Mouse (Mus musculus): Measurements from ENCODE around the gene Cdkl3. TPM values are rescaled to one million over a fixed set of nuclear protein-coding genes. Genes with fewer than 3 reads are reported as not detected.
A peak's percentile ranks its signal among the peaks of the same experiment; 100 is the strongest.

Cdkl3 gene
- polyA plus RNA-seq, 1 experiment from 2014 or later: 0.78 TPM

- H3K4me1 ChIP-seq (replicated peaks): peaks cover 22% of the 10 kb centered on the region
- 82% methylated on average over 2 of the region's 2 CpGs for WGBS (ENCODE audit: insufficient replicate concordance)
- H3K4me2 ChIP-seq: no peak overlapping the region
- no peaks in the 10 kb centered on the region for H3K27me3 ChIP-seq
- peaks cover 46% of the 10 kb centered on the region for H3K36me3 ChIP-seq (replicated peaks)
- no peak overlapping the region for H3K27ac ChIP-seq (replicated peaks)
- no peak overlapping the region for H3K9ac ChIP-seq
- H3K4me3 ChIP-seq (replicated peaks): no peak overlapping the region
- H3K9me3 ChIP-seq (replicated peaks): no peaks in the 10 kb centered on the region
- ATAC-seq (ENCODE audit: insufficient read depth): no peak
These were observed 34.5 kb upstream of the Cdkl3 start for GRCm38 (mm10) chr11:51969511-51969910.

- Histone ChIP-seq H3K36me3 (replicated peaks) (peaks cover 61% of the 10 kb centered on the region), H3K4me1 (replicated peaks) (peaks cover 22% of the 10 kb centered on the region), H3K9ac (no peak overlapping the region), H3K27ac (replicated peaks) (no peak overlapping the region), H3K9me3 (replicated peaks) (no peaks in the 10 kb centered on the region), H3K27me3 (no peaks in the 10 kb centered on the region), H3K4me3 (replicated peaks) (no peak overlapping the region), H3K4me2 (no peak overlapping the region)
- 78% methylated on average over 6 of the region's 6 CpGs for WGBS (ENCODE audit: insufficient replicate concordance)
- no peak for ATAC-seq (ENCODE audit: insufficient read depth)
These were observed 32.4 kb upstream of the Cdkl3 start for GRCm38 (mm10) chr11:51971644-51972043.

- peaks cover 31% of the 10 kb centered on the region for H3K36me3 ChIP-seq (replicated peaks)
These were observed 4.3 kb upstream of the Cdkl3 start for GRCm38 (mm10) chr11:51999611-52000289.

GRCm38 (mm10) chr11:52000290-52000962, 3.6 kb upstream of the Cdkl3 start, which contains the start of gene Ube2b:
Ube2b (minus strand) TSS chr11:52000762.
- ATAC-seq (ENCODE audit: insufficient read depth): peak; percentile 78

More at GRCm38 (mm10) chr11:51999611-52000289, 4.3 kb upstream of the Cdkl3 start:
- WGBS (ENCODE audit: insufficient replicate concordance): under 1% methylated on average over 29 of the region's 29 CpGs
- peak overlapping the region; percentile 81 for H3K4me2 ChIP-seq
- H3K27ac ChIP-seq (replicated peaks): peak overlapping the region; percentile 94
- no peaks in the 10 kb centered on the region for H3K9me3 ChIP-seq (replicated peaks)
- peak; percentile 41 for ATAC-seq (ENCODE audit: insufficient read depth)
- H3K4me3 ChIP-seq (replicated peaks): peak overlapping the region; percentile 90
- peak overlapping the region; percentile 96 for H3K9ac ChIP-seq
- H3K27me3 ChIP-seq: no peaks in the 10 kb centered on the region
- peaks cover 51% of the 10 kb centered on the region for H3K4me1 ChIP-seq (replicated peaks)

GRCm38 (mm10) chr11:52001341-52001740, 2.7 kb upstream of the Cdkl3 start:
- H3K9ac ChIP-seq: no peak overlapping the region
- H3K27me3 ChIP-seq: no peaks in the 10 kb centered on the region
- H3K9me3 ChIP-seq (replicated peaks): no peaks in the 10 kb centered on the region
- H3K4me3 ChIP-seq (replicated peaks): no peak overlapping the region; the same call in 1 of the 2 replicates
- H3K27ac ChIP-seq (replicated peaks): peak overlapping the region; percentile 45; the same call in 1 of the 2 replicates
- no peak for ATAC-seq (ENCODE audit: insufficient read depth)
- H3K36me3 ChIP-seq (replicated peaks): peaks cover 15% of the 10 kb centered on the region
- 61% methylated on average over 10 of the region's 10 CpGs for WGBS (ENCODE audit: insufficient replicate concordance)
- peak overlapping the region; percentile 81 for H3K4me2 ChIP-seq
- peaks cover 63% of the 10 kb centered on the region for H3K4me1 ChIP-seq (replicated peaks)

More at GRCm38 (mm10) chr11:52000290-52000962, 3.6 kb upstream of the Cdkl3 start, which contains the start of gene Ube2b:
- peak within 1 kb of the TSS; percentile 90 for H3K4me3 ChIP-seq (replicated peaks)
- peak within 1 kb of the TSS; percentile 94 for H3K27ac ChIP-seq (replicated peaks)
- H3K4me1 ChIP-seq (replicated peaks): peaks cover 56% of the 10 kb centered on the region
- WGBS (ENCODE audit: insufficient replicate concordance): under 1% methylated on average over 63 of the region's 63 CpGs
- peak within 1 kb of the TSS; percentile 81 for H3K4me2 ChIP-seq
- peak within 1 kb of the TSS; percentile 96 for H3K9ac ChIP-seq
- H3K9me3 ChIP-seq (replicated peaks): no peaks in the 10 kb centered on the region
- no peaks in the 10 kb centered on the region for H3K27me3 ChIP-seq
- H3K36me3 ChIP-seq (replicated peaks): peaks cover 24% of the 10 kb centered on the region

- Histone ChIP-seq H3K36me3 (replicated peaks) (peaks cover 10% of the 10 kb centered on the region), H3K9ac (no peak overlapping the region), H3K27ac (replicated peaks) (no peak overlapping the region), H3K4me1 (replicated peaks) (peaks cover 64% of the 10 kb centered on the region), H3K4me2 (no peak overlapping the region), H3K9me3 (replicated peaks) (no peaks in the 10 kb centered on the region), H3K4me3 (replicated peaks) (no peak overlapping the region), H3K27me3 (no peaks in the 10 kb centered on the region)
- no peak for ATAC-seq (ENCODE audit: insufficient read depth)
- WGBS (ENCODE audit: insufficient replicate concordance): 84% methylated on average over 8 of the region's 8 CpGs
These were observed 2.2 kb upstream of the Cdkl3 start for GRCm38 (mm10) chr11:52001861-52002260.

- peak overlapping the region; percentile 88 for H3K4me2 ChIP-seq
- H3K4me1 ChIP-seq (replicated peaks): peaks cover 61% of the 10 kb centered on the region
- WGBS (ENCODE audit: insufficient replicate concordance): 67% methylated on average over 13 of the region's 13 CpGs
- no peaks in the 10 kb centered on the region for H3K9me3 ChIP-seq (replicated peaks)
- peak overlapping the region; percentile 74 for H3K4me3 ChIP-seq (replicated peaks)
- ATAC-seq (ENCODE audit: insufficient read depth): no peak
- H3K27ac ChIP-seq (replicated peaks): peak overlapping the region; percentile 87
- H3K27me3 ChIP-seq: no peaks in the 10 kb centered on the region
- H3K9ac ChIP-seq: peak overlapping the region; percentile 79
- H3K36me3 ChIP-seq (replicated peaks): no peaks in the 10 kb centered on the region
These were observed 1.0 kb upstream of the Cdkl3 start for GRCm38 (mm10) chr11:52002842-52003504.

- Histone ChIP-seq H3K9ac (peak overlapping the region; percentile 79), H3K4me1 (replicated peaks) (peaks cover 56% of the 10 kb centered on the region), H3K27ac (replicated peaks) (peak overlapping the region; percentile 87), H3K27me3 (no peaks in the 10 kb centered on the region), H3K36me3 (replicated peaks) (no peaks in the 10 kb centered on the region), H3K9me3 (replicated peaks) (no peaks in the 10 kb centered on the region), H3K4me3 (replicated peaks) (peak overlapping the region; percentile 74), H3K4me2 (peak overlapping the region; percentile 88)
- ATAC-seq (ENCODE audit: insufficient read depth): no peak
- 16% methylated on average over 4 of the region's 4 CpGs for WGBS (ENCODE audit: insufficient replicate concordance)
These were observed 583 bp upstream of the Cdkl3 start for GRCm38 (mm10) chr11:52003505-52003771.

GRCm38 (mm10) chr11:52005586-52005985, 1.6 kb downstream of the Cdkl3 start:
- Histone ChIP-seq H3K27me3 (no peaks in the 10 kb centered on the region), H3K9me3 (replicated peaks) (no peaks in the 10 kb centered on the region), H3K4me1 (replicated peaks) (peaks cover 43% of the 10 kb centered on the region), H3K9ac (no peak overlapping the region), H3K4me3 (replicated peaks) (no peak overlapping the region), H3K36me3 (replicated peaks) (no peaks in the 10 kb centered on the region), H3K27ac (replicated peaks) (no peak overlapping the region), H3K4me2 (no peak overlapping the region)
- ATAC-seq (ENCODE audit: insufficient read depth): no peak
- WGBS (ENCODE audit: insufficient replicate concordance): 25% methylated on average over 2 of the region's 2 CpGs

- no peaks in the 10 kb centered on the region for H3K27me3 ChIP-seq
- no peak for ATAC-seq (ENCODE audit: insufficient read depth)
- H3K27ac ChIP-seq (replicated peaks): no peak overlapping the region
- no peaks in the 10 kb centered on the region for H3K9me3 ChIP-seq (replicated peaks)
- no peak overlapping the region for H3K4me2 ChIP-seq
- 0 out of 2 replicates have a peak, but pooled peaks cover 4% of the 10 kb centered on the region for H3K4me1 ChIP-seq (replicated peaks)
- H3K9ac ChIP-seq: no peak overlapping the region
- H3K36me3 ChIP-seq (replicated peaks): no peaks in the 10 kb centered on the region
- WGBS (ENCODE audit: insufficient replicate concordance): 69% methylated on average over 11 of the region's 11 CpGs
- H3K4me3 ChIP-seq (replicated peaks): no peak overlapping the region
These were observed 7.0 kb downstream of the Cdkl3 start for GRCm38 (mm10) chr11:52011011-52011410.

- no peak overlapping the region for H3K4me3 ChIP-seq (replicated peaks)
- H3K9ac ChIP-seq: no peak overlapping the region
- no peaks in the 10 kb centered on the region for H3K9me3 ChIP-seq (replicated peaks)
- H3K4me2 ChIP-seq: no peak overlapping the region
- no peaks in the 10 kb centered on the region for H3K36me3 ChIP-seq (replicated peaks)
- H3K4me1 ChIP-seq (replicated peaks): no peaks in the 10 kb centered on the region
- ATAC-seq (ENCODE audit: insufficient read depth): no peak
- H3K27me3 ChIP-seq: no peaks in the 10 kb centered on the region
- WGBS (ENCODE audit: insufficient replicate concordance): 71% methylated on average over 5 of the region's 5 CpGs
- no peak overlapping the region for H3K27ac ChIP-seq (replicated peaks)
These were observed 7.5 kb downstream of the Cdkl3 start for GRCm38 (mm10) chr11:52011541-52011940.

Measured in liver, embryonic 15.5 days (tissue).